Mouse (Mus musculus) heart, adult 2 months (tissue): Measurements from ENCODE around the gene Gsta4. TPM values are rescaled to one million over a fixed set of nuclear protein-coding genes. Genes with fewer than 3 reads are reported as not detected.
"Not testable (repeated sequence)": the region's sequence is repeated elsewhere in the genome, so short reads cannot be mapped to it uniquely, and the experiment has no call there.

ENCODE experiments used
- DNase-seq, 2 experiments: peaks; one replicate each; pipeline ENCODE4 v3.0.0; 2021
- H3K27ac ChIP-seq: fragments of 200-600 bp; 2 replicates; pipeline ENCODE4 v1.8.1; 2022
- H3K27me3 ChIP-seq: fragments of 200-500 bp; 2 replicates; pipeline ENCODE4 v1.6.1; 2012; ENCODE audit warnings: mild to moderate bottlenecking, low read length, inconsistent platforms, mixed read lengths; ENCODE audit not compliant: control insufficient read depth, insufficient read depth
- H3K36me3 ChIP-seq: fragments of 200-500 bp; 2 replicates; pipeline ENCODE4 v1.6.1; 2012; ENCODE audit warnings: low read length, inconsistent platforms; ENCODE audit not compliant: control insufficient read depth, insufficient read depth
- H3K4me1 ChIP-seq: fragments of 200-500 bp; 2 replicates; pipeline ENCODE4 v1.6.1; 2011; ENCODE audit warnings: low read length; ENCODE audit not compliant: control insufficient read depth, insufficient read depth
- H3K4me3 ChIP-seq: fragments of 200-600 bp; 2 replicates; pipeline ENCODE4 v1.8.1; 2022
- H3K79me2 ChIP-seq: fragments of 200-500 bp; replicated peaks from 2 replicates; pipeline ENCODE4 v1.6.1; 2012; ENCODE audit warnings: mild to moderate bottlenecking, inconsistent platforms, low read length, moderate library complexity, mixed read lengths; ENCODE audit not compliant: control insufficient read depth, insufficient read depth
- H3K9ac ChIP-seq: fragments of 200-500 bp; 2 replicates; pipeline ENCODE4 v1.6.1; 2012; ENCODE audit warnings: low read depth, mild to moderate bottlenecking, control low read depth, inconsistent platforms, low read length, mixed read lengths
- CTCF ChIP-seq: fragments of 200-600 bp; IDR thresholded peaks from 2 replicates; pipeline ENCODE4 v1.8.1; 2022; ENCODE audit warnings: antibody characterized with exemption, mild to moderate bottlenecking, moderate library complexity
- EP300 ChIP-seq: fragments of 200-500 bp; IDR thresholded peaks from 2 replicates; pipeline ENCODE4 v1.6.1; 2011; ENCODE audit warnings: low read depth, low read length, control low read depth; ENCODE audit not compliant: insufficient read depth
- POLR2A ChIP-seq: fragments of 200-500 bp; IDR thresholded peaks from 2 replicates; pipeline ENCODE4 v1.6.1; 2011; ENCODE audit warnings: mild to moderate bottlenecking, low read depth, low read length, control low read depth; ENCODE audit not compliant: insufficient read depth
- WGBS: fragments of 180-500 bp; shearing (Covaris S2); methylation state at CpG from one replicate; pipeline ENCODE4 v1.1.7; 2018; 5-methylcytosine and 5-hydroxymethylcytosine counted together
- intact Hi-C: fragments of 180-260 bp; cut with DNase I; formaldehyde crosslinking; loops from one replicate; pipeline ENCODE4 v1.15.1; 2025
- polyA plus RNA-seq: library from polyadenylated mRNA; depleted of rRNA; stranded (reverse); fragments of >200 nt; gene quantifications from 2 replicates; pipeline ENCODE4 v1.2.3, GENCODE M21; 2012
- total RNA-seq, 2 experiments: library from RNA; stranded (reverse); gene quantifications; 2 replicates each; pipeline ENCODE4 v1.2.3; 2021

Gsta4 gene
- total and polyA plus RNA-seq, 3 experiments = 53.4 to 104 (median 100) TPM

DNA sequence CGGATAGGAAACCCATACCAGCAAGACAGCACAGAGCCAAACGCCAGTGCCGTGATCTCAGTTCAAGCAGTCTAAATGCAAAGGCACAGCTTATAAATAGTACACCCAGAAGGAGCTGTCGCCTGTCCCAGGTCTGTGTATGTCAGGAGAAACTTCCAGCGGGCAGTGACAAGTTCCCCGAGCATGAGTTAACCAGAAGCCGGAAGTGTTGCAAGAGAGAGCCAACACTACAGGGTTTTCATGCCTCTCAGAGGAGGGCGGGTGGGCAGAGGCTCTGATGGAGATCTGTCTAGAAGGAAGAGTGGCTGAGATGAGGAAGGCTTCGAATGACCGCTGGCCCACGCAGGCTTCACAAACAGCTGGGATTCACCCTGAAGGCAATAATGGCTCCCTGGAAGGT, 42.7 kb downstream of the Gsta4 start:
- intact Hi-C loops = no loop called here

DNA sequence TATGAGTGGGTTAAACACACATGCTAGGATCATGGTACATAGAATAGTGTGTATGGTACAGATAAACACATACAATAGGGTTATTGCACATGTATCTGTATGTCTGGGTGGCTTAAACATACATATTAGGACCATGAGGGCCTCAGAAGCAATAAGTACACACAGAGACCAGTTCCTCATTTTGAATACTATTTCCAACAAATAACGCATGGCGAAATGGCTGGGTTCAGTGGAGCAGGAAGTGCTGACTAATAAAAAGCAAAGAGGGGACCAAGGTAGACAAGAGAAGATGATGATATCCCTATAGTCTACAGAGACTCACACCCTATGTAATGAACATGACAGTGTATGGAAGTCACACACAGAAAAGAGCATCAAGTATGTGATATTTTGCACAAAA, 45.5 kb downstream of the Gsta4 start:
- Histone ChIP-seq H3K27me3 (no peaks in the 10 kb centered on the region), H3K9ac (no peak overlapping the region), H3K4me1 (no peaks in the 10 kb centered on the region; the same call in 1 of the 2 replicates), H3K79me2 (no peaks in the 10 kb centered on the region), H3K4me3 (no peak overlapping the region), H3K36me3 (no peaks in the 10 kb centered on the region), H3K27ac (no peak overlapping the region)
- DNase-seq = no peak
- WGBS = 92% methylated on average over 2 of the region's 2 CpGs
- intact Hi-C loops = no loop called here
- TF ChIP-seq EP300 (no peak), CTCF (no peak), POLR2A (no peak)

More for the DNA sequence above, 42.7 kb downstream of the Gsta4 start:
- WGBS = 50% methylated on average over 11 of the region's 11 CpGs
- H3K27ac ChIP-seq = no peak overlapping the region
- no peak overlapping the region for H3K9ac ChIP-seq
- H3K4me3 ChIP-seq = no peak overlapping the region
- H3K27me3 ChIP-seq = no peaks in the 10 kb centered on the region
- TF ChIP-seq POLR2A (no peak), CTCF (no peak), EP300 (no peak)
- no peaks in the 10 kb centered on the region for H3K36me3 ChIP-seq
- H3K79me2 ChIP-seq = no peaks in the 10 kb centered on the region
- no peaks in the 10 kb centered on the region; the same call in 1 of the 2 replicates for H3K4me1 ChIP-seq
- no peak for DNase-seq

DNA sequence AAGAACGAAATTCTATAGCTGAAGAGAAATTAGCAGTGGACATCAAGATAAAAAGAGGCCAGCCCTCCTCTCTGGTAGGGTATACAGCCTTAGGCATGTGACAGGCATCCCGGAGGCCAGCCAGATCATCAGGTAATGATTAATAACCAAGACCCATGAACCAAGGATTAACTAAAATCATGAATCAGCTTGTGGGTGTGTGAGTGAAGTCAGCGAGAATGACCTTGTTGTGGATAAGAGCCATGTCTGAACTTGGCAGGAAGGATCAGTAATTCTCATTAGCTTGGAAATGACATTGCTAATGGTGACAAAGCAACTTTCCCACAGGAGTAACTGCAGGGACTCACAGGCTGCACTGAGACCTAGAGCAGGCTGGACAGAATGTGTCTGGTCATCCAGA, 47.1 kb downstream of the Gsta4 start:
- H3K27me3 ChIP-seq, H3K4me3 ChIP-seq, DNase-seq, intact Hi-C loops, H3K9ac ChIP-seq, H3K36me3 ChIP-seq, H3K79me2 ChIP-seq, H3K4me1 ChIP-seq, H3K27ac ChIP-seq: not testable (repeated sequence)
- 47% methylated on average over 3 of the region's 3 CpGs for WGBS

DNA sequence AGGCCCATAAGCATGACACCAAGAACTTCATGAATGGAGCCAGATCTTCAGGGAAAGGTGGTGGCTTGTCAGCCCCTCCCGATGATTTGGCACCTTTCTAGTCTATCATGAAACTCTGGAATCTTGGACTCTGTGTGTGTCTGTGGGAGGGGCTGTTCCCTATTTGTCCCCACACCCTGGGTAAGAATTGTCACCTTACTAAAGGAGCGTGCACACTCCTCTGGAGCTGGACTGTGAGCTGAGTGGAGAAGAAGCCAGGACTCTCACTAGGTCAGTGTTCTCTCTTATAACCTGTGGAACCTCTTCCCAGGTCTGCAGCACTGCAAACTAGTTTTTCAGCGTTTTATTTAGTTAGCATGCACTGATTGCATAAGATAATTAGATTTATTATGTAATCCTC, 47.9 kb downstream of the Gsta4 start, which contains the start of gene Gsta1:
Gene Gsta1 (plus strand): TSS at position 196 of the 400 bp plus-strand sequence.
- H3K4me1 ChIP-seq = not testable (repeated sequence)
- WGBS = 77% methylated on average over 2 of the region's 3 CpGs

DNA sequence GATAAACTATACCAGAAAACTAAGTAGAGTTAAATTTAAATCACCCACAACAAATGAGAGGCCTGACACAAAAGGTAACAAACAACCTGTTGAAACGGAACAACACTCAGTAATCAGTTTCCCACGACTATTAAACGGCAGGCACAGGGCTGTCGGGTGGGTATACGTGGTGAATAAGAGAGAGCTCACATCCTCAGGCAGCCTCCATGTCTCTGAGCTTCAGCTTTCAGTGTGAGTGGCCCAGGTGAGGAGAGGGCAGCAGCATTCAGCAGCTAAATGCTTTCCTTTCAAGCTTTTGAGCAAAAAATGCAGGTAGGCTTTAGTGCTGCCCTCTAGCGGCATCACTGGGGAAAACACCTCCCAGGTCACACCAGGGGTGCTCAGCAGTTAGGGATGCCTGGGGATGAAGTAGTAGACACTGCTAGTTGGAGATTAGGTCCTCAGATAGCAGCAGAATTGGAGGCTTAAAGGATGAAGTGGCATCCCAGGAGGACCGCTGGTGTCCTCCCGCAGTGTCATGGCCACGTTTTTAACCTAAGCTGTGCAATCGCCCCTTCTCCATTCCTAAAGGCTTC, 50.6 kb downstream of the Gsta4 start:
- H3K27me3 ChIP-seq, H3K27ac ChIP-seq, H3K4me1 ChIP-seq, H3K4me3 ChIP-seq, intact Hi-C loops, H3K36me3 ChIP-seq, H3K9ac ChIP-seq, H3K79me2 ChIP-seq, DNase-seq: not testable (repeated sequence)
- no CpG with 5 or more reads among the region's 10 CpGs for WGBS

More for the DNA sequence above, 47.9 kb downstream of the Gsta4 start, which contains the start of gene Gsta1:
- H3K27ac ChIP-seq, DNase-seq, H3K79me2 ChIP-seq, H3K9ac ChIP-seq, intact Hi-C loops, H3K27me3 ChIP-seq, H3K36me3 ChIP-seq, H3K4me3 ChIP-seq: not testable (repeated sequence)

DNA sequence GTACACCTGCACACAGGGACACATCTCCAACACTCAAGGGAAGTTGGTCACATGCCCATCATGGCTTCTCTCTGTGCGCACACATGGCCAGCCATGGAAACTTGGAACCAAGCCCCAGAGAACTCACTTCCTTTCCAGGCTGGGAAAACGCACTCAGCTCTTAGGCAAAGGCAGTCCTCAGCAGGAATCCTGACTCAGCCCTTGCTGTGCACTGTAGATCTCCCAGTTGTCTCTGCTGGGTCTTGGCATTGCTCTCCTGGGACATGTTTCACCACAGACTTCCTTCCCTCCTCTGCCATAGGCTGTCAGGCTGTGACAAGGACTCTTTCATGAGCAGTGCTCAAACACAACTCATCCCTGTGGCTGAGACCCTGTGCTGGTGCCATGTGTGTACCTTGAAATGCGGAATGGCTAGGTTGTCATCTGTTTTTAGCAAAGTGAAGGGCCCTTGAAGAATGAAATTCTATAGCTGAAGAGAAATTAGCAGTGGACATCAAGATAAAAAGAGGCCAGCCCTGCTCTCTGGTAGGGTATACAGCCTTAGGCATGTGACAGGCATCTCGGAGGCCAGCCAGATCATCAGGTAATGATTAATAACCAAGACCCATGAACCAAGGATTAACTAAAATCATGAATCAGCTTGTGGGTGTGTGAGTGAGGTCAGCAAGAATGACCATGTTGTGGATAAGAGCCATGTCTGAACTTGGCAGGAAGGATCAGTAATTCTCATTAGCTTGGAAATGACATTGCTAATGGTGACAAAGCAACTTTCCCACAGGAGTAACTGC, 73.3 kb downstream of the Gsta4 start:
- 50% methylated on average over 4 of the region's 4 CpGs for WGBS
- H3K4me3 ChIP-seq, H3K79me2 ChIP-seq, H3K27me3 ChIP-seq, H3K36me3 ChIP-seq, H3K4me1 ChIP-seq, intact Hi-C loops, H3K9ac ChIP-seq, H3K27ac ChIP-seq: not testable (repeated sequence)
- peak in 1 of 2 experiments; percentile 6 for DNase-seq

DNA sequence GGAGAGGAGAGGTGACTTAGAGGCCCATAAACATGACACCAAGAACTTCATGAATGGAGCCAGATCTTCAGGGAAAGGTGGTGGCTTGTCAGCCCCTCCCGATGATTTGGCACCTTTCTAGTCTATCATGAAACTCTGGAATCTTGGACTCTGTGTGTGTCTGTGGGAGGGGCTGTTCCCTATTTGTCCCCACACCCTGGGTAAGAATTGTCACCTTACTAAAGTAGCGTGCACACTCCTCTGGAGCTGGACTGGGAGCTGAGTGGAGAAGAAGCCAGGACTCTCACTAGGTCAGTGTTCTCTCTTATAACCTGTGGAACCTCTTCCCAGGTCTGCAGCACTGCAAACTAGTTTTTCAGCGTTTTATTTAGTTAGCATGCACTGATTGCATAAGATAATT, 74.3 kb downstream of the Gsta4 start, which contains the start of gene Gm3776:
Gene Gm3776 (plus strand): TSS at position 216 of the 400 bp plus-strand sequence.
- H3K4me3 ChIP-seq, H3K27ac ChIP-seq, H3K4me1 ChIP-seq, H3K27me3 ChIP-seq, H3K9ac ChIP-seq, intact Hi-C loops, H3K36me3 ChIP-seq, DNase-seq, H3K79me2 ChIP-seq: not testable (repeated sequence)
- WGBS = 58% methylated on average over 2 of the region's 3 CpGs
